Comparison of ENCODE assay signal across 8 mouse cellular contexts in genomic region chr5:30887331-30887761, GRCm38 (mm10). TPM values are rescaled to one million over a fixed set of nuclear protein-coding genes. Genes with fewer than 3 reads are reported as not detected.
DNase-seq lines count a peak whose midpoint lies in the region; ATAC-seq and TF ChIP-seq lines count a peak whose summit lies in the region.

No protein-coding gene starts in this region.

- H3K4me3 ChIP-seq in heart, embryonic 10.5 days = peak overlapping the region; percentile 82
- H3K4me3 ChIP-seq in kidney, postnatal 0 days (replicated peaks; ENCODE audit: low read depth, low read length) = peak overlapping the region; percentile 68
- H3K4me3 ChIP-seq in lung, embryonic 16.5 days (ENCODE audit: low read length) = peak overlapping the region; percentile 67

- peak overlapping the region; percentile 60 for H3K9ac ChIP-seq in kidney, postnatal 0 days (ENCODE audit: low read depth, low read length)
- H3K9ac ChIP-seq in lung, embryonic 16.5 days (ENCODE audit: low read length) = peak overlapping the region; percentile 83

- H3K4me2 ChIP-seq in kidney, postnatal 0 days (ENCODE audit: low read length) = peak overlapping the region; percentile 96
- peak overlapping the region; percentile 87 for H3K4me2 ChIP-seq in lung, embryonic 16.5 days (ENCODE audit: low read depth, low read length)

- peaks cover 14% of the 10 kb centered on the region for H3K4me1 ChIP-seq in heart, embryonic 10.5 days
- H3K4me1 ChIP-seq in kidney, postnatal 0 days (replicated peaks; ENCODE audit: insufficient read depth, low read length) = peaks cover 3% of the 10 kb centered on the region
- peaks cover 13% of the 10 kb centered on the region for H3K4me1 ChIP-seq in lung, embryonic 16.5 days (replicated peaks; ENCODE audit: control insufficient read depth, insufficient read depth, low read length)

- ATAC-seq in kidney, postnatal 0 days (replicated peaks; ENCODE audit: low FRiP score, low read depth) = peak; percentile 61
- ATAC-seq in lung, embryonic 16.5 days (ENCODE audit: low read depth) = peak; percentile 50

- TF ChIP-seq CTCF in kidney, postnatal 0 days (IDR thresholded peaks at IDR 0.05; ENCODE audit: low read depth) = 0 out of 2 replicates have a peak, but pooled peaks have one; percentile 0

- DNase-seq in CD4-positive helper T cell, adult 2 months (ENCODE audit: low read depth, low spot score) = peak; percentile 93
- DNase-seq in adrenal gland, adult 18-20 months (ENCODE audit: low spot score in 2 of 2) = peak; percentile 54 to 63
- DNase-seq in embryo, embryonic 10.5 days (ENCODE audit: low spot score) = peak; percentile 89
- DNase-seq in heart, embryonic 10.5 days (ENCODE audit: low spot score) = peak; percentile 96
- peak; percentile 90 for DNase-seq in kidney, postnatal 0 days (ENCODE audit: low spot score)
- peak; percentile 69 for DNase-seq in ovary, adult 18-20 months (ENCODE audit: low spot score)
- peak; percentile 92 for DNase-seq in thymus, postnatal 0 days (ENCODE audit: low spot score)

- H3K27me3 ChIP-seq in heart, embryonic 10.5 days (ENCODE audit: insufficient read depth, poor library complexity, severe bottlenecking) = no peaks in the 10 kb centered on the region
- H3K27me3 ChIP-seq in kidney, postnatal 0 days (ENCODE audit: insufficient read depth, low read length) = no peaks in the 10 kb centered on the region
- no peaks in the 10 kb centered on the region for H3K27me3 ChIP-seq in lung, embryonic 16.5 days (ENCODE audit: control insufficient read depth, insufficient read depth, low read depth, low read length)

- peaks cover 20% of the 10 kb centered on the region for H3K36me3 ChIP-seq in heart, embryonic 10.5 days
- peaks cover 10% of the 10 kb centered on the region for H3K36me3 ChIP-seq in kidney, postnatal 0 days (ENCODE audit: insufficient read depth, low read length)
- no peaks in the 10 kb centered on the region; the same call in 1 of the 2 replicates for H3K36me3 ChIP-seq in lung, embryonic 16.5 days (ENCODE audit: control insufficient read depth, insufficient read depth, low read length)

- WGBS in heart, embryonic 10.5 days = under 1% methylated on average over 19 of the region's 19 CpGs
- 0% methylated on average over 19 of the region's 19 CpGs for WGBS in kidney, postnatal 0 days
- under 1% methylated on average over 19 of the region's 19 CpGs for WGBS in lung, embryonic 16.5 days

- H3K27ac ChIP-seq in heart, embryonic 10.5 days = peak overlapping the region; percentile 97
- H3K27ac ChIP-seq in kidney, postnatal 0 days = peak overlapping the region; percentile 94
- H3K27ac ChIP-seq in lung, embryonic 16.5 days (ENCODE audit: low read length) = peak overlapping the region; percentile 99

- H3K9me3 ChIP-seq in heart, embryonic 10.5 days = no peaks in the 10 kb centered on the region
- H3K9me3 ChIP-seq in kidney, postnatal 0 days (replicated peaks; ENCODE audit: low read length) = no peaks in the 10 kb centered on the region
- H3K9me3 ChIP-seq in lung, embryonic 16.5 days (ENCODE audit: control insufficient read depth, low read length) = no peaks in the 10 kb centered on the region

RNA-seq across cellular contexts. Expression of gene Agbl5, which starts 1.1 kb away (rescaled TPM):
- 1 to 10 TPM; 8.3 TPM for total RNA-seq in adrenal gland, adult 18-20 months (2021)
- 12.3 and 17.4 TPM in 2 replicates for polyA plus RNA-seq in heart, embryonic 10.5 days (2016; fragmentation: Nextera tagmentation; extraction: Ambion mirVana)
- polyA plus RNA-seq in kidney, postnatal 0 days (2015; fragmentation: Nextera tagmentation; extraction: Ambion mirVana) = 17.3 and 17.5 TPM in 2 replicates
- 20.9 and 21.2 TPM in 2 replicates for polyA plus RNA-seq in lung, embryonic 16.5 days (2015; fragmentation: Nextera tagmentation; extraction: Ambion mirVana)
- 13.3 and 15.9 TPM in 2 replicates for polyA plus RNA-seq in thymus, postnatal 0 days (2015; fragmentation: Nextera tagmentation; extraction: Ambion mirVana)

RNA-seq across cellular contexts. Expression of gene Tmem214, which starts 19.5 kb away (rescaled TPM):
- total RNA-seq in adrenal gland, adult 18-20 months (2021) = 10 to 100 TPM; 54.0 to 57.3 TPM
- 86.3 and 87.4 TPM in 2 replicates for polyA plus RNA-seq in heart, embryonic 10.5 days (2016; fragmentation: Nextera tagmentation; extraction: Ambion mirVana)
- 67.3 and 74.5 TPM in 2 replicates for polyA plus RNA-seq in kidney, postnatal 0 days (2015; fragmentation: Nextera tagmentation; extraction: Ambion mirVana)
- polyA plus RNA-seq in lung, embryonic 16.5 days (2015; fragmentation: Nextera tagmentation; extraction: Ambion mirVana) = 79.8 and 84.4 TPM in 2 replicates
- 41.7 TPM in 2 replicates for polyA plus RNA-seq in thymus, postnatal 0 days (2015; fragmentation: Nextera tagmentation; extraction: Ambion mirVana)

RNA-seq across cellular contexts. Expression of gene Ost4, which starts 20.2 kb away (rescaled TPM):
- total RNA-seq in adrenal gland, adult 18-20 months (2021) = 100 to 1,000 TPM; 219 to 254 TPM
- 432 and 455 TPM in 2 replicates for polyA plus RNA-seq in heart, embryonic 10.5 days (2016; fragmentation: Nextera tagmentation; extraction: Ambion mirVana)
- 466 and 517 TPM in 2 replicates for polyA plus RNA-seq in kidney, postnatal 0 days (2015; fragmentation: Nextera tagmentation; extraction: Ambion mirVana)
- 446 TPM in 2 replicates for polyA plus RNA-seq in lung, embryonic 16.5 days (2015; fragmentation: Nextera tagmentation; extraction: Ambion mirVana)
- polyA plus RNA-seq in thymus, postnatal 0 days (2015; fragmentation: Nextera tagmentation; extraction: Ambion mirVana) = 396 and 461 TPM in 2 replicates

RNA-seq across cellular contexts. Expression of gene Emilin1, which starts 25.9 kb away (rescaled TPM):
- total RNA-seq in adrenal gland, adult 18-20 months (2021) = 10 to 100 TPM; 36.3 to 38.9 TPM
- 166 and 172 TPM in 2 replicates for polyA plus RNA-seq in heart, embryonic 10.5 days (2016; fragmentation: Nextera tagmentation; extraction: Ambion mirVana)
- polyA plus RNA-seq in kidney, postnatal 0 days (2015; fragmentation: Nextera tagmentation; extraction: Ambion mirVana) = 204 and 226 TPM in 2 replicates
- 212 and 225 TPM in 2 replicates for polyA plus RNA-seq in lung, embryonic 16.5 days (2015; fragmentation: Nextera tagmentation; extraction: Ambion mirVana)
- 47.0 and 47.5 TPM in 2 replicates for polyA plus RNA-seq in thymus, postnatal 0 days (2015; fragmentation: Nextera tagmentation; extraction: Ambion mirVana)

RNA-seq across cellular contexts. Expression of gene Khk, which starts 33.9 kb away (rescaled TPM):
- total RNA-seq in adrenal gland, adult 18-20 months (2021) = 10 to 100 TPM; 58.3 to 59.0 TPM
- polyA plus RNA-seq in heart, embryonic 10.5 days (2016; fragmentation: Nextera tagmentation; extraction: Ambion mirVana) = 10.5 and 14.5 TPM in 2 replicates
- 68.9 and 70.6 TPM in 2 replicates for polyA plus RNA-seq in kidney, postnatal 0 days (2015; fragmentation: Nextera tagmentation; extraction: Ambion mirVana)
- 13.2 and 15.0 TPM in 2 replicates for polyA plus RNA-seq in lung, embryonic 16.5 days (2015; fragmentation: Nextera tagmentation; extraction: Ambion mirVana)
- 31.7 and 32.5 TPM in 2 replicates for polyA plus RNA-seq in thymus, postnatal 0 days (2015; fragmentation: Nextera tagmentation; extraction: Ambion mirVana)

Comparison
In these comparisons a context has a peak if more than half of its experiments do, and no peak if none do; other contexts are left out.
1. Peak in every context shown above with its lines: DNase-seq, ATAC-seq, H3K4me3 ChIP-seq and H3K27ac ChIP-seq.